Mouse (Mus musculus): ENCODE measurements around the gene Ptp4a2. TPM values are rescaled to one million over a fixed set of nuclear protein-coding genes. Genes with fewer than 3 reads are reported as not detected.
"Not testable (repeated sequence)": the region's sequence is repeated elsewhere in the genome, so short reads cannot be mapped to it uniquely, and the experiment has no call there.

Gene Ptp4a2
- total RNA-seq (2021), result 100 to 1,000 TPM; 119 to 127 TPM

- intact Hi-C loops (cut with DNase I), result no loop called here
- DNase-seq (ENCODE audit: low spot score in 2 of 2), result peak in 1 of 2 experiments; percentile 9
Observed at GRCm38 (mm10) chr4:129810798-129811604, at the start of gene Ptp4a2. Ptp4a2 (plus strand) TSS chr4:129811219.

- intact Hi-C loops (cut with DNase I), result no loop called here
- no peak for DNase-seq (ENCODE audit: low spot score in 2 of 2)
Observed at GRCm38 (mm10) chr4:129761606-129762005, 49.4 kb upstream of the Ptp4a2 start.

- intact Hi-C loops (cut with DNase I); DNase-seq (ENCODE audit: low spot score in 2 of 2): not testable (repeated sequence)
Observed at GRCm38 (mm10) chr4:129762496-129762895, 48.5 kb upstream of the Ptp4a2 start.

GRCm38 (mm10) chr4:129765351-129765750 lies 45.7 kb upstream of the Ptp4a2 start:
- intact Hi-C loops (cut with DNase I), result no loop called here
- DNase-seq (ENCODE audit: low spot score in 2 of 2), result no peak

GRCm38 (mm10) chr4:129767782-129768181 lies 43.2 kb upstream of the Ptp4a2 start:
- intact Hi-C loops (cut with DNase I), result no loop called here
- DNase-seq (ENCODE audit: low spot score in 2 of 2), result no peak

DNA sequence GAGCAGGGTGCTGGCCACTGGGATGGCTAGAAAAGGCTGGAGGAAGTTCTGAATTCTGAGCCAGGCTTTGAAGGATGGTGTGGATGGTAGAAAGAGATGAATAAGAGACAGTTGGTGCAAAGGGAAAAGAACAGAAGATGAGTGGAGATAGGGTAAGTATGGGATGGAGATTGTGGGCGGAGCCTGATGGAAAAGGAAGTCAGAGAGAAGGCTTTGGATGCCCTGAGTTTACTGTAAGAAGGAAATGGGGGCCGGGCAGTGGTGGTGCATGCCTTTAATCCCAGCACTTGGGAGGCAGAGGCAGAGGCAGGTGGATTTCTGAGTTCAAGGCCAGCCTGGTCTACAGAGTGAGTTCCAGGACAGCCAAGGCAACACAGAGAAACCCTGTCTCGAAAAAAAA lies 42.3 kb upstream of the Ptp4a2 start:
- DNase-seq (ENCODE audit: low spot score in 2 of 2); intact Hi-C loops (cut with DNase I): not testable (repeated sequence)

DNA sequence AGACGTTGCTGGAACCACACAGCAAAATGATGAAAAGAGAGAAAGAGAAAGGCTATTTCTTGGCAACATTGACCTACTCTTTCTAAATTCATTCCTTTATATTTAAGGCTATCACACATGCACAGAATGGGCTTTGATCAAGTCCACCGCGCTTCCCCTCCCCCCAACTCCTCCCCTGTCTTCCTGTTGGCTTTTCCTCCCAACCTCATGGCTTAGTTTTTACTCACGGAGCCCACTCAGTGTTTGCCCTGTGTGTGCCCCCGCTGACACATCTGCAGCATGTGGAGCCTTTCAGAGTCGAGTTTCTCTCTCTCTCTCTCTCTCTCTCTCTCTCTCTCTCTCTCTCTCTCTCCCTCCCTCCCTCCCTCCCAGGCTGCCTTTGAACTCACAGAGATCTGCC lies 40.4 kb upstream of the Ptp4a2 start:
- intact Hi-C loops (cut with DNase I), result no loop called here
- DNase-seq (ENCODE audit: low spot score in 2 of 2), result no peak

- no peak for DNase-seq (ENCODE audit: low spot score in 2 of 2)
- intact Hi-C loops (cut with DNase I), result no loop called here
Observed at GRCm38 (mm10) chr4:129771314-129771671, 39.7 kb upstream of the Ptp4a2 start.

GRCm38 (mm10) chr4:129771672-129772521 lies 39.1 kb upstream of the Ptp4a2 start:
- intact Hi-C loops (cut with DNase I), result no loop called here
- DNase-seq (ENCODE audit: low spot score in 2 of 2), result peak in 1 of 2 experiments; percentile 29

DNA sequence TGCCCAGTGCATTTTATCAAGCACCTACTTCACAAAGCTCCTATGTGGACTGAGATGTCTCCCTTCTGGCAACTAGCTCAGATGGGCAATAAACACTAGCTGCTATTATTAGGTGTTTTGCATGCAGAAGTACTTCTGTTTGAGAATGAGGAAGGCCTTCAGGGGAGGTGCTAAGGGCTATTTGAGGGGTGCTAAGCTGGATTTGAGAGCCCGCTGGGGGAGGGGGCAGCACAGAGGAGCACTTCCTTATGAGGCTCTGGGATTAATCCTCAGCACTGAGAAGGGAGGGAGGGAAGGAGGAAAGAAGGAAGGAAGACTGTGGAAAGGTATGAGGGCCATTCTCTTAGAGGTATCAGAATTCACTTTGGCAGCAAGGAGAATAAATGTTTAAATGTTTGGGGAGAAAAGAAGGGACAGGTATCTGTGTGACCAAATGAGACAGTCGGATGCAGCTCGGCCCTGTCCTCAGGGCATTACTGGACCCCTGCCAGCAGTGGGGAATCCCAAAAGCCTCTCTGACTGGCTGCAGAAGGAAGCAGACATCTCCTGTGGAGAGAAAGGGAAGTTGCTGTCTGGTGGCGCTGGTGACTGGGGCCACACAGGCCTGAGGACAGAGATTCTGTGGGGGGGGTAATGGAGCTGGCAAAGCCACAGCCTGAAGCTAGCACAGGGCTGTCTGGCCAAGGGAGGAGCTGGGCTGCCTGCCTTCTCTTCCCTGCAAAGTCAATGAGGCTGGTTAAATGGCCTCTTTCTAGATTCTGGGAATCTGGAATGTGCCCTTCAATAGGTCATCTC lies 28.9 kb upstream of the Ptp4a2 start:
- intact Hi-C loops (cut with DNase I), result loop anchor here (5.0 to 10.0 kb wide), 2 partner anchors 80 to 303 kb away; no protein-coding TSS in a partner anchor
- no peak for DNase-seq (ENCODE audit: low spot score in 2 of 2)

GRCm38 (mm10) chr4:129782857-129783331 lies 28.1 kb upstream of the Ptp4a2 start:
- intact Hi-C loops (cut with DNase I), result loop anchor here (5.0 to 10.0 kb wide), 2 partner anchors 81 to 302 kb away; no protein-coding TSS in a partner anchor
- DNase-seq (ENCODE audit: low spot score in 2 of 2), result no peak

DNA sequence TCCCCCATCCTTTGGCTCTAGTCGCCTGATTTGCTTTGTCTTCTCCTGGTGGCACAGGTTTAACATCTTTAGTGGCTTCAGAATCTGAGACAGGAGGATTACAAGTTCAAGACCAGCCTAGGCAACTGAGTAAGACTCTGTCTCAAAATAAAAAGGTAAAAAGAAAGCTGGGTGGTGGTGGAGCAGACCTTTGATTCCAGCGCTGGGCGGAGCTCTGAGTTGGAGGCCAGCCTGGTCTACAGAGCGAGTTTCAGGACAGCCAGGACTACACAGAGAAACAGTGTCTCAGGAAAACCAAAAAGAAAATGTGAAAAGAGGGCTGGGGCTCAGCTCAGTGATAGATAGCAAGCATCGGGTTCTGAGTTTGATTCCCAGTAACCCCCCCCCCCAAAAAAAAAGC lies 27.5 kb upstream of the Ptp4a2 start:
- intact Hi-C loops (cut with DNase I), result loop anchor here (5.0 to 10.0 kb wide), 2 partner anchors 81 to 301 kb away; no protein-coding TSS in a partner anchor
- DNase-seq (ENCODE audit: low spot score in 2 of 2), result no peak

DNA sequence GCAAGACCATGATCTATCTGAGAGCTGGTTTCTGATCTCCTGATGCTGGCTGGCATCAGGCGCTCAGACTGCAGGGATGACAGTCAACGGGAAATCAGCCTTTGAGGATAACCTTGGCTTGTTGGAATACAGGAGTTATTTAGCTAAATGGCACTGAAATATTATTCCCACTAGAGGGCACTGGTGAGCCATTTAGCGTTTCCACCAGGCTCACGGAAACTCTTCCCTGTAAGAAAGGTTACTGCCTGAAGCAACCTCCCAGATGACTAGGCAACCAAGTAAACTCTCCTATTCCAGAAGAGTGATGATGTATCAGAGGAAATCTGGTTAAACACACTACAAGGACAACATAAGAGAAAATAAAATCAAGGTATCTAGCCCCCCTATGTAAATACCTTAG lies 25.8 kb upstream of the Ptp4a2 start:
- intact Hi-C loops (cut with DNase I), result loop anchor here (1.0 to 10.0 kb wide), 2 partner anchors 143 to 300 kb away; no protein-coding TSS in a partner anchor
- peak in 1 of 2 experiments; percentile 46 for DNase-seq (ENCODE audit: low spot score in 2 of 2)

- intact Hi-C loops (cut with DNase I), result loop anchor here (10.0 kb wide), 1 partner anchor 296 kb away; no protein-coding TSS in a partner anchor
Observed at GRCm38 (mm10) chr4:129788693-129789092, 22.3 kb upstream of the Ptp4a2 start.

DNA sequence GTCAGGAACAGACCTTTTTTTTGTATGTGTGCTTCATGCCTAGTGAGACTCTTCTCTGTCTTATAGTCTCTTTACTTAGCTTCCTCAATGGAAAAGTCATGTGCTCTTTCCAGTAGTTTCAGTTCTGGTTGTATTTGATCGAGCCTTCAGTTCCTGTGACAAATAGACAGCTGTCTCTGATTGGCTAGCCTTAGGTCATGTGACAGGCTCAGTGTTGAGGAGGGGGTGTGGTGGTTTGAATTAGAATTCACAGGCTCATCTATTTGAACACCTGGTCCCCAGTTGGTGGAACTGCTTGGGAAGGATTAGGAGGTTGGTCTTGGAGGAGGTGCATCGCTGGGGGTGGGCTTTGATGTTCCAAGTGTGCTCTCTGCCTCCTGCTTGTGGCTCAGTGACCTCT lies 21.4 kb upstream of the Ptp4a2 start:
- intact Hi-C loops (cut with DNase I), result loop anchor here (10.0 kb wide), 1 partner anchor 295 kb away; no protein-coding TSS in a partner anchor
- DNase-seq (ENCODE audit: low spot score in 2 of 2), result no peak

More at GRCm38 (mm10) chr4:129788693-129789092, 22.3 kb upstream of the Ptp4a2 start:
- DNase-seq (ENCODE audit: low spot score in 2 of 2), result no peak

DNA sequence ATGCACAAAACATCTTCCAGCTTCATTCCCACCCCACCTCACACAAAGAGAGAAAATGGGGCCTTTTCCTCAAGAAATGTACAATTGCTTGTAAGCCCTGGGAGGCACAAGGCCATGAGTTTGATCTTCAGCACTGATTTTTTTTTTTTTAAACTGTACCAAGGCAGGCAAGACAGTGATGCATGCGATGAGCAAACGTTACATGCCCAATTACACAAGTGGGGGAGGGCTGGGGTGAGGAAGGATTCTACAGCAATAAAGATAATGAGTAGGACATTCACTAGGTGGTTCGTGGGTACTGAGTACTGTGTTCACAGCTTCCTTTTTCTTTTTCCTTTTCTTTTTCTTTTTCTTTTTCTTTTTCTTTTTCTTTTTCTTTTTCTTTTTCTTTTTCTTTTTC lies 20.5 kb upstream of the Ptp4a2 start:
- intact Hi-C loops (cut with DNase I), result no loop called here
- DNase-seq (ENCODE audit: low spot score in 2 of 2), result no peak

DNA sequence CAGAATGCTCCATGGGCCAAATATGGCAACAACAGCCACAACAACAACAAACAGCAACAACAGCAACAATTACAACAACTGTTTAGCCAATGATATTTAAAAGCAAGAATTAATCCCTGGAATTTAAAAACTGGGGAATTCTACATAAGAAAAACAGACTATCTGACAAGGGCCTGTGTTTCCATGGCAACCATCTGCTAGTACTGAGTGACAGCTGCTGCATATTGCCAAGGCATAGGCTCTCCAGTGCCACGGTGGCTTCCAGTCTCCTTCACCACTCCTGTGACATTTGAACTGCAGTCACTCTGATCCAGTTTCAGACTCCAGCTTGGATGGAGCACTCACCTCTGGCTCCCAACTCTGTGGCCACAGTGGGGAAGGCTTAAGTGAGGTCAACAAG lies 19.6 kb upstream of the Ptp4a2 start:
- intact Hi-C loops (cut with DNase I), result no loop called here
- no peak for DNase-seq (ENCODE audit: low spot score in 2 of 2)

DNA sequence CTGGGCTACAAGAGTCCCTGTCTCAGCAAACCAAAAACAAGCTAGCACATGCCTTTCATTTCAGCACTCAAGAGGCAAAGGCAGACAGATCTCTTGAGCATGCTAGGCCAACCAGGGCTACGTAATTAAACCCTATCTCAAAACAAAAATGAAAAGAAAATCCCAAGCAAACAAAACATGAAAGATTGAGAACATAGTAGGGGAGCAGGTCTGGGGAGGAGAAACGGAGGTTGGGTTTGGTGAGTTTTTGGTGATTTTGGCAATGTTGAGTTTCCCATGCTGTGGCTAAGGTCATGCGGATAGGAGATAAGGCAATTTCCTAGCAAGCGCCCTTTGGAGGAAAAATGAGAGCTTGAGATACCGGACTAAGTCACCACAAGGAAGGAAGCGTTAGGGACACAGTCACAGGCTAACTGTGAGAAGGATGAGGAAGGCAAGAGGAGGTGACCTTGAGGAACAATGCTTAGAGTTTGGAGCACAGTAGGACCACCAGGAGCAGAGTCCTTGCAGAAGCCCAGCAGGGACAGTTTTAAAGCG lies 18.3 kb upstream of the Ptp4a2 start:
- intact Hi-C loops (cut with DNase I), result no loop called here
- DNase-seq (ENCODE audit: low spot score in 2 of 2), result no peak

GRCm38 (mm10) chr4:129793713-129794329 lies 17.2 kb upstream of the Ptp4a2 start:
- no peak for DNase-seq (ENCODE audit: low spot score in 2 of 2)
- intact Hi-C loops (cut with DNase I), result no loop called here

Data from left cerebral cortex, postnatal 36 days (tissue).